Mouse (Mus musculus) erythroblast, embryonic 14.5 days (primary cell): ENCODE data around the gene Gm34302.

Experiments used
- GATA1 ChIP-seq: IDR thresholded peaks from 2 replicates; pipeline ENCODE4 v1.6.1; 2012; ENCODE audit warnings: low read length, inconsistent platforms, mixed read lengths
- TAL1 ChIP-seq: IDR thresholded peaks from 3 replicates; pipeline ENCODE4 v1.6.1; 2012; ENCODE audit warnings: low read length, inconsistent platforms, mixed read lengths

GRCm38 (mm10) chr3:63504433-63504832 lies 20.8 kb upstream of the Gm34302 start:
- TF ChIP-seq GATA1 (no peak), TAL1 (no peak)
